Mouse (Mus musculus): ENCODE results near the gene Sp3.

DNA sequence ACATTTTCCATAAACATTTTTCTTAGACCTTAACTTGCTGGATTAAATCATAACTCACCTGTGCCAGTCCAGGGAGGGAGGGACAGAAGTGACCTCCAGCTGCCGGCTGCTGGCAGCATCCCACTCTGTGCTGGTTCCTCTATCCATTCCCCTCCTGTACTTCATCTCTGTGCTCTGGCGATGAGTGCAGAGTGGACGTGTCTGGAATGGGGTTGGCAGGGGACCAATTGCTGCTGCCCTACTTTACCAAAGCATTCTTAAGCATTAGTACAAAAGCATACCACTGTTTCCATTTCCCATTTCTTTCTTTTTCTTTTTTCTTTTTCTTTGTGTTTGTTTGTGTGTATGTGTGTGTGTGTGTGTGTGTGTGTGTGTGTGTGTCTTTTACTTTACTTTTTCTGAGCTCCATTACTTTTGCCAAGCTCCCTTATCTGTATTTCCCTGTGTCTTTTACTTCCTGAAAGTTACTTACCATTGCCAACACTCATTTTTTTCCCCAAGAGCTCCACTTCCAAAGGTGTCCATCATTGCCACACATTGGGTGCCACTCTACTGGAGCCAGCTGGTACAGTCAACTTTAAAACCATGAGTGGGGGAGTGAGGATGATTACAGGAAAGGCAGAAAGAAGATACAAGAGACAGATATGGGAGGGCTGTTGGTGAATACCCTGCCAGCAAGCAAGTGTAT, 82.0 kb downstream of the Sp3 start:
- no peak for TF ChIP-seq CTCF (IDR thresholded peaks at IDR 0.05; ENCODE audit: extremely low read depth, insufficient read depth, low read length)
- TF ChIP-seq POLR2A (IDR thresholded peaks at IDR 0.05; ENCODE audit: extremely low read depth, insufficient read depth, low read length): no peak

Data from cortical plate, adult 2 months (tissue).